Mouse (Mus musculus) layer of hippocampus, adult 9-10 months (tissue): ENCODE measurements around the gene Efcab14.

Source experiments
- DNase-seq: peaks from one replicate; pipeline ENCODE4 v3.0.0; 2022; ENCODE audit warnings: low spot score

The Efcab14 gene

GRCm38 (mm10) chr4:115780269-115780668 is 42.7 kb downstream of the Efcab14 start:
- no peak for DNase-seq

- no peak for DNase-seq
These were observed 43.4 kb downstream of the Efcab14 start, which contains the start of gene Tex38 for GRCm38 (mm10) chr4:115780918-115781317. Gene Tex38, minus strand, starts transcription at chr4:115781018.

GRCm38 (mm10) chr4:115782026-115782805 is 44.7 kb downstream of the Efcab14 start:
- no peak for DNase-seq

- DNase-seq, result peak; percentile 45
These were observed 47.4 kb downstream of the Efcab14 start, which contains the start of gene Atpaf1 for GRCm38 (mm10) chr4:115784769-115785510. Gene Atpaf1, plus strand, starts transcription at chr4:115784812.

GRCm38 (mm10) chr4:115785511-115786034 is 48.0 kb downstream of the Efcab14 start:
- DNase-seq, result no peak

GRCm38 (mm10) chr4:115790864-115791263 is 53.3 kb downstream of the Efcab14 start:
- DNase-seq, result no peak

- DNase-seq, result no peak
These were observed 57.8 kb downstream of the Efcab14 start for GRCm38 (mm10) chr4:115795360-115795759.

GRCm38 (mm10) chr4:115799981-115800380 is 62.4 kb downstream of the Efcab14 start:
- DNase-seq, result no peak

GRCm38 (mm10) chr4:115812326-115812725 is 74.8 kb downstream of the Efcab14 start:
- no peak for DNase-seq

- DNase-seq, result no peak
These were observed 78.1 kb downstream of the Efcab14 start for GRCm38 (mm10) chr4:115815606-115816005.

- no peak for DNase-seq
These were observed 82.7 kb downstream of the Efcab14 start for GRCm38 (mm10) chr4:115820199-115820598.

- DNase-seq, result no peak
These were observed 83.4 kb downstream of the Efcab14 start for GRCm38 (mm10) chr4:115820944-115821343.

- DNase-seq, result no peak
These were observed 83.9 kb downstream of the Efcab14 start for GRCm38 (mm10) chr4:115821431-115821830.

- no peak for DNase-seq
These were observed 84.4 kb downstream of the Efcab14 start for GRCm38 (mm10) chr4:115821928-115822327.

GRCm38 (mm10) chr4:115824178-115824577 is 86.6 kb downstream of the Efcab14 start:
- no peak for DNase-seq

- DNase-seq, result no peak
These were observed 87.7 kb downstream of the Efcab14 start for GRCm38 (mm10) chr4:115825271-115825670.
